Mouse (Mus musculus) testis, adult 2 months (tissue): ENCODE measurements around the gene Cptp.

ENCODE experiments used
- CTCF ChIP-seq: fragments of 200-500 bp; IDR thresholded peaks from 2 replicates; pipeline ENCODE4 v1.5.1; 2012; ENCODE audit warnings: low read depth, mild to moderate bottlenecking, inconsistent platforms, low read length, moderate library complexity; ENCODE audit not compliant: control insufficient read depth, insufficient read depth, insufficient replicate concordance
- POLR2A ChIP-seq: fragments of 200-500 bp; IDR thresholded peaks from 2 replicates; pipeline ENCODE4 v1.6.1; 2012; ENCODE audit warnings: low read depth, mild to moderate bottlenecking, inconsistent platforms, low read length, moderate library complexity; ENCODE audit not compliant: control insufficient read depth

DNA sequence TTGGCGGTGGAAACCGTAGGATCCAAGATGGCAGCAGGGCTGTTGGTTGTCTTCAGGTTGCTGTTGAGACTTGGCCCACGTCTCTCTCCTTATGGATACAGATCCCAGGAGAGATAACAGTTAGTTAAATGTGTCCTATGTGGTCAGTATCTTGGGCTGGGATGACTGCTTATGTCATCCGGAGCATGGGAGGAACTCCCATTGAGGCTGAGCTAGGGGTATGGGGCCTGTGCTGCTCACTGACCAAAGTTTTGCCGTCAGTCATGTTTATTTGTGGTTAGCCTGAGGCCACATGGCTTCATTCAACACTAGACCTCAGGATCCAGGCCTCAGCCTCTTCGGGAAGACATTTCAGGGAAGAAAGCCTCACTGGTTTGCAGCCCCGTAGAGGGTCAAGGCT is 2.2 kb upstream of the Cptp start:
- no peak for TF ChIP-seq CTCF
- TF ChIP-seq POLR2A = no peak
